Mouse (Mus musculus) kidney, adult 18-20 months (tissue): ENCODE results near the gene Dnmt3c.
"Not testable (repeated sequence)": the region's sequence is repeated elsewhere in the genome, so short reads cannot be mapped to it uniquely, and the experiment has no call there.

Source experiments
- DNase-seq: peaks from one replicate; pipeline ENCODE4 v3.0.0; 2021

The Dnmt3c gene

DNA sequence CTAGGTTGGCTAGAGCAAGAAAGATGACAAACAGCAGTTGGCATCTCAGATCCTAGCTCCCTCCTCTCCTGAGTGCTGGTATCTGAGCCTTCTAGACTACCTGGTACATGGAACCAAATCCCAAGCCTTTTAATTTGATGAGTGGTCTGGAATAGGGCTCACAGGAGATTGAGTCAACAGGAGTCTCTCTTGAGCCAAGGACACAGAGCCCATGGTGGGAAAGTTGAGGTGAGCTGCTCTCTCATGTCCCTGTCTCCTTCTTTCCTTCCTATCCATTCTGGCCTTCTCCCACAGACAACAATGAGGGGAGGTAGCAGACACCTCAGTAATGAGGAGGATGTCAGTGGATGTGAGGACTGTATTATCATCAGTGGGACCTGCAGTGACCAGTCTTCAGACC is at the start of gene Dnmt3c:
Gene Dnmt3c (plus strand): TSS at position 301 of the 400 bp plus-strand sequence.
- no peak for DNase-seq

- DNase-seq: no peak
Measured at GRCm38 (mm10) chr2:153648773-153649297, 47.6 kb upstream of the Dnmt3c start.

- peak; percentile 74 for DNase-seq
Measured at GRCm38 (mm10) chr2:153649298-153650013, 47.0 kb upstream of the Dnmt3c start, which contains the start of gene Dnmt3b. Gene Dnmt3b, plus strand, starts transcription at chr2:153649450.

- peak; percentile 65 for DNase-seq
Measured at GRCm38 (mm10) chr2:153650014-153650687, 46.3 kb upstream of the Dnmt3c start.

GRCm38 (mm10) chr2:153651681-153652080 is 44.8 kb upstream of the Dnmt3c start:
- DNase-seq: no peak

GRCm38 (mm10) chr2:153657659-153658058 is 38.8 kb upstream of the Dnmt3c start:
- not testable (repeated sequence) for DNase-seq

DNA sequence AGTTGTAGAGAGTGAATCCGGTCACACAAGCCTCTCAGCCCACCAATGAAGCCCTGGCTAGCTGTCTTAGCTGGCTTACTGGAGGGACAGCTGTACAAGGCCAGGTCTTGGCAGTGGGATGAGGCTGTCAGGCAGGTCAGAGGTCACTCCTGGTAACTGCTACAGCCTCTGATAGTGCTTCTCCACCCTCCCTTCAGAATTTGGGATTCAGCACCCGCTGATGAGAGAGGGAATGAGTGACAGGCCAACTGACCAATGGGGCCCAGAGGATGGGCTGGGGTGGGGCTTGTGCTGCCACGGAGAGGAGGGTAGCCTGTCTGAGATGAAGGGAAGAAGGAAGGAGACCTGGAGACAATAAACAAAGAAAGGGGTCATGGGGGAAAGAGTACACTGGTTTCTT is 35.8 kb upstream of the Dnmt3c start:
- DNase-seq: no peak

DNA sequence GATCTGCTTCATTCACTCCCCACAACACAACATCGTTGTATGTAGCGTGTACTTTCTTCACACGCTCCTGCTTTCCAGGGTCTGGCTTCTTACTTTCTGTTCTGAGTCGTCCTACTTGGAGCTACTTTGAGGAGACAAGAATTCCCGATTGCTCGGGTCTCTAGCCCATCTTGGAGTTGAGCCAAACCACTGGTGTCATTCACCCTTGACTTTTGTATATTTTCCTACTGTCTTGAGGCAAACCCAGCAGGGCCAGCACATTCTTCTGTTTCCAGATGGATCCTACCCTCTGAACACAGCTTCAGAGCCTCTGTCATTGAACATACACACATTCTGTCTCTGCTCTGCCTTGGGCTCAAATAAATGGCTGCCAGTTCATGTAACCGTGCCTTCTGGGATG is 31.1 kb upstream of the Dnmt3c start:
- DNase-seq: no peak

DNA sequence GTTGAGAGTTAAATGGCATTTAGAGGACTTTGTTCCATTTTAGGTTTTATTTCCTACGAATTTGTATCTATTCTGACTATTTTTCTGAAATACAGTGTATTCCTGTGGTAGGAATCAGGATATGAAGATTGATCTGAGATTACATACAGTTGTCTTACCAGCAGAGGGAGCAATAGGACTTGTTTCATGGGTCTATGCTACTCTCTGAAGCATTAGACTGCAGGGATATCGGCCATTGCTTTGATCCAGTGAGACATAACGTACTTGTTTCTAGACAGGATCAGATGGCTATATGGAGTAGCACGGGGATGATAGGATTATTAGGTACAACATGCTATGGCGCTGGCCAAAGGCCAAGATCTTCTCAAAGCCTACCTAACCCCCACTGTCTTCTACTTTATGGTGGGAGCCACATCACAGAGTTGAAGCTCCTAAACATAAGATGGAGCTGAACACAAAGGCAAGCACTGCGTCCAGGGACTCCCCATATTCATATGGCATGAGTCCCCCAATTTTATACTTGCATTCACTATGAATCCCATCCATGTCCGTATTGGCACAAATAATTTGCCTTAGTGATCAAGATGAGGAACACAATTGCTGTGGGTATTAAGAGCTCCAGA is 27.6 kb upstream of the Dnmt3c start:
- peak; percentile 14 for DNase-seq

DNA sequence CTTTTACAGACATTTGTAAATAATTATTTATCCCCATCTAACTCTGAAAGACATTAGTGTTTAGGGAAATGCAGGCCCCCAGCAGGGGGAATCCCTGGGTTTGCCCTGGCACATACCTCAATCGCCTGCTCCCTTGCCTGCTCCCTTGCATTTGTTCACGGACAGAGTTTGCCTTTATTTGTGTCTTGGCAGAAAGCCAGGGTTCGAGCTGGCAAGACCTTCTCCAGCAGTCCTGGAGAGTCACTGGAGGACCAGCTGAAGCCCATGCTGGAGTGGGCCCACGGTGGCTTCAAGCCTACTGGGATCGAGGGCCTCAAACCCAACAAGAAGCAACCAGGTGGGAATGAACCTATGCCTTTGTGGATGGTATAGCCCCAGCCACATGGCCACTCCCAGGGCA is 26.3 kb upstream of the Dnmt3c start:
- no peak for DNase-seq

GRCm38 (mm10) chr2:153672619-153673018 is 23.8 kb upstream of the Dnmt3c start:
- no peak for DNase-seq

- DNase-seq: not testable (repeated sequence)
Measured at GRCm38 (mm10) chr2:153675364-153675763, 21.1 kb upstream of the Dnmt3c start.

DNA sequence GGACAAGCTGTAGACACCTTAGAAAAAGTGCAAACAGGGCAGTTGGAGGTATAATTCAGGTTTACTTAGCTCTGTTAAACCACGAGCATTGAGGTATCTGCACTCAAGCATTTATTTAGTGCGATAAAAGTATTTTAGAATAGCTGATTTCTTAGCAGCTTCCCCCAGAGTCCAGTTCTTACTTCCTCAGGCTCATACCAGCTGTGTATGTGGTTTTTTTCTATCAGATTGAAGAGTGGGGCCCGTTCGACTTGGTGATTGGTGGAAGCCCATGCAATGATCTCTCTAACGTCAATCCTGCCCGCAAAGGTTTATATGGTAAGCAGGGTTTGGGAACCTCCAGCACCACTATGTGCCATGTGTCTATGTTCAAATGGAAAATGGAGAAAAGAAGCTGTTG is 19.5 kb upstream of the Dnmt3c start:
- no peak for DNase-seq

DNA sequence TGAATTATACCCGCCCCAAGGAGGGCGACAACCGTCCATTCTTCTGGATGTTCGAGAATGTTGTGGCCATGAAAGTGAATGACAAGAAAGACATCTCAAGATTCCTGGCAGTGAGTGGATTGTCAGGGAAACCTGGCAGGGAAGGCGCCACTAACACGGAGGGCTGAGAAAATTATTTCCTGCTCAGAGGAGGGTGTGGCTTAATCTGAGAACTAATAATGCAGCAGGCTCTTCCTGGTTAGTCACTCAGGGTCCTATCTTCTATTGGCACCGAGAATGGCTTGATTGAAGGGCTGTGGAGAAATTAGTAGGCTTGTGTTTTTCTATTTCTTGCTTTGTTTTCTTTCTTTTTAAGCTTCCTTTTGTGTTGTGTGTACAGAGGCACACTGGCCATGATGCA is 18.9 kb upstream of the Dnmt3c start:
- no peak for DNase-seq

DNA sequence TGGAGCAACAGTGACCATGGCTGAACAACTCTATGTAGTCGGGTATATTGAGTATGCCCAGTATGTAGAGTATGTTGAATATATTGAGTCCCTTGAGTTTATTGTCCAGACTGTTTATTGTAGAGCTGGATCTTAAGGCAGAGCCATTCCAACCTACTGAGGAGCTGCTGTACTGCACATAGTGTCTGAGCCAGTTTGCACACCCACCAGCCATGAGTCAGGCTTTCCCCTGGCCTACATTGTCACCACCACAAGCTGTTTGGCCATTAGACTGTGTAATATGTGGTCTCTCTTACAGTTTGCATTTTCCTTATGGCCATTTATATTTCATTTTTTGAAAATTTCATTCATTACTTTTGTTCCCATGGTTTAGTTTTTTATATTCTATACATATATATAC is 16.5 kb upstream of the Dnmt3c start:
- no peak for DNase-seq

DNA sequence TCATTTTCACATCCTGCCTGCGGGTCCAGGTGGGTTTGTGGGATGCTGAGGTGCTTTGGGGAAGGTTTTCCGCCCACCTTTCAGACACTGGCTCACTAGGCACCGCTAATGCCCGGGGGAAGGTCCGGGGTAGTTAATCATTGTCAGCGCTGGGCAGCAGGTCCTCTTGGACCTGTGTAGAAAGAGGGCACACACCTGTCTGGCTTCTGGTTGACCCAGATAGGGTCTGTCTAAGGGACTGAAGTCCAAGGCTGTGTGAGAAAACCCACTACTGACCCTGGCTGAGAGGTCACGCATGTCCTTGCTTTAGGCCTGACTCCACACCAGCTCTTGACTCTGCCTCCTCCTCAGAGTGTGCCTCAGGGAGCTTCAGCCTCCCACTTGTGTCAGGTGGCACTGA is 3.0 kb upstream of the Dnmt3c start:
- DNase-seq: not testable (repeated sequence)

DNA sequence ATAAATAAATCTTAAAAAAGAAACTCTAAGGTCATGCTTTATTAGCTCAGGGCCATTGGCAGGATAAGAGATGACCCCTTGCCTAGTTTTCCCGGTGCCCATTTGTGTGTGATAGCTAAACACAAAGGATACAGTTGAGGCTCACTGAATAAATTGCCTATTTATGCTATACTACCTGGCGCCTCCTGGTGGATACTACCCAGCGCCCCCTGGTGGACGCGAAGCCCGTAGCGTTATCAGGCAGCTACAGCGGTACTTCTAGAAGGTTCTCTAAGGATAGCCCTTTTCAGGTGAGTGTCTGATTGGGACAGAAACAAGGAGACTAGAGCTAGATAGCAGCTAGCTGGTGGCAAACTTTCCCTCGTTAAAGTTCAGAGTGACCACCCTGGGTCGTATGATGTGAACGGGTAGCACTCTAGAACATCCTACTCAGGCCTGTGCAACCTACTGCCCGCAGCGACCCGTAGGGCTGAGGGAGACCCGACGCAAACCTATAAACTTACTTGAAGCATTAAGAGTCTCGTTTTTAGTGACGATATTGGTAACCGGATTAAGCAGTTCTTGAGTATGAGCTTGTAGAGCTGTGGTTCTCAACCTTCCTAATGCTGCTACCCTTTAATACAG is 1.9 kb upstream of the Dnmt3c start:
- peak; percentile 40 for DNase-seq

GRCm38 (mm10) chr2:153703389-153703788 is 6.9 kb downstream of the Dnmt3c start:
- DNase-seq: no peak

DNA sequence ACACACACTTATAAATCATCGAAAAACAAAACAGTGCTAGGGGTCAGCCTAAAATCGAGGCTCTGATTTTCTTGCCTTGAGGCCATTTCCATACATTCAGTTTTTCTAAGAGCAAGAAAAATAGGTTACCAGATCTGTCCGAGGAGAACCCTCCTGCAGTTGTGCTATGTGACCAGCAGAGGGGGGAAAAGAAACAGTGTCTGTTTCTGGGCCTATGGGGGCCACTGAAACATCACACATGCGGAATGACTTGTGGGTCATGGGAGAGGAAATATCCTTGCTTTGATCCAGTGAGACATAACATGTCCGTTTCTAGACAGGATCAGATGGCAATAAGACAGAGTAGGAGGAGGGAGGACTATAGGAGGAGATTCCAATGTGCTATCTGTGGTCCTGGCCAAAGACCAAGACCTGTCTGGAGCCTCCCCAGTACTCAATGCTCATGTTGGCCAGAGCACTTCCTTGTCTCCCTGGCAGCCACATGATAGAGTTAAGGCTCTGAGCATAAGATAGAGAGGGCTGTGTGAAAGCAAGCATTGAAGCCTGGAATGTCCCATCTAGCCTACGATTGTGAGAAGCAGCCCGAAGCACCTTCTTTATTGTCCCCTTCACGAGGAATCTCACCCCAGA is 14.4 kb downstream of the Dnmt3c start:
- peak; percentile 6 for DNase-seq

GRCm38 (mm10) chr2:153712646-153713091 is 16.2 kb downstream of the Dnmt3c start:
- DNase-seq: no peak

GRCm38 (mm10) chr2:153713227-153713626 is 16.8 kb downstream of the Dnmt3c start:
- peak; percentile 22 for DNase-seq

- DNase-seq: not testable (repeated sequence)
Measured at GRCm38 (mm10) chr2:153717861-153718260, 21.4 kb downstream of the Dnmt3c start.

DNA sequence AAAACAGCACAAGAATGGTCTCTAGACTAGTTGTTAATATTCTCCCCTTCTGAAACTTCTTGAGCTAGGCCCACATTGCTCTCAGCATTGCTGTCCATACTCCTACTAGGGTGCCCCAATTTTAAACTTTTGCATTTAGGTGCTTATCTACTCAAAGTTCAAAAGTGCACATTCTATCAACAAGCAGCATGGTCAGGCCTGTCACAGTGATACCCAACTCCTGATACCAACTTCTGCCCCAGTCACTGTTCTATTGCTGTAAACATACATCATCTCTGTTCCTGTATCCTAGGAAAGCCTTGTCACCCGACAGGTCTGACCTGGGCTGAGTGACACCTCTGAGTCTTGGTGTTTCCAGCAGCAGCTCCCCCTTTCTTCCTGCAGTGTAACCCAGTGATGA is 26.6 kb downstream of the Dnmt3c start:
- DNase-seq: no peak
